Comparison of ENCODE assay signal across 19 mouse cellular contexts in genomic region chr2:157867126-157867525, GRCm38 (mm10). TPM values are rescaled to one million over a fixed set of nuclear protein-coding genes. Genes with fewer than 3 reads are reported as not detected.
"Had no signal": no experiment of that assay in that cellular context is flagged by ENCODE, and none has a peak within 500 bp of the region (broad histone marks: within the 10 kb centered on the region; RNA-seq: fewer than 3 reads in every experiment).

No protein-coding gene starts in this region.

- H3K4me2 ChIP-seq: kidney, embryonic 15.5 days; limb, embryonic 12.5 days; liver, embryonic 13.5 days; neural tube, embryonic 12.5 days; stomach, embryonic 15.5 days had no signal

- H3K27ac ChIP-seq: kidney, embryonic 15.5 days; left cerebral cortex, adult 2 months; limb, embryonic 12.5 days; liver, embryonic 13.5 days; neural tube, embryonic 12.5 days; stomach, embryonic 15.5 days had no signal

- H3K27me3 ChIP-seq: kidney, embryonic 15.5 days; limb, embryonic 12.5 days; liver, embryonic 13.5 days; neural tube, embryonic 12.5 days; stomach, embryonic 15.5 days had no signal

- DNase-seq: kidney, adult 18-20 months; kidney, postnatal 25 days; liver; liver, embryonic 13.5 days; liver, postnatal 0 days; lung, postnatal 36 days; right cerebral cortex, postnatal 14 days; thymus, adult 2 months; thymus, postnatal 25 days had no signal

- H3K9me3 ChIP-seq: kidney, embryonic 15.5 days; limb, embryonic 12.5 days; liver, embryonic 13.5 days; neural tube, embryonic 12.5 days; stomach, embryonic 15.5 days had no signal

- ATAC-seq: inflammation-experienced regulatory T-cells, adult 6 months; liver, postnatal 0 days had no signal

- H3K9ac ChIP-seq: kidney, embryonic 15.5 days; limb, embryonic 12.5 days; liver, embryonic 13.5 days; liver, postnatal 0 days; neural tube, embryonic 12.5 days; stomach, embryonic 15.5 days had no signal

- H3K4me3 ChIP-seq: kidney, embryonic 15.5 days; left cerebral cortex, adult 2 months; limb, embryonic 12.5 days; liver, embryonic 13.5 days; neural tube, embryonic 12.5 days; stomach, embryonic 15.5 days had no signal

- H3K36me3 ChIP-seq: stomach, embryonic 15.5 days had no signal

- H3K4me1 ChIP-seq: liver, embryonic 13.5 days; neural tube, embryonic 12.5 days; stomach, embryonic 15.5 days had no signal

RNA-seq across cellular contexts. Expression of gene Vstm2l, which starts 47.3 kb away (rescaled TPM):
- total RNA-seq: megakaryocyte progenitor cell, adult 5-6 weeks; monocyte, adult 5-6 weeks had no signal
- polyA plus RNA-seq: inflammation-experienced regulatory T-cells, adult 6 months; liver, embryonic 13.5 days; liver, postnatal 0 days; lung, embryonic 16.5 days; spleen, adult 2 months had no signal
